Mouse (Mus musculus) layer of hippocampus, adult 9-11 months (tissue): ENCODE results near the gene Xpnpep3.

Experiments used
- DNase-seq: peaks from one replicate; pipeline ENCODE4 v3.0.0; 2022

The Xpnpep3 gene

DNA sequence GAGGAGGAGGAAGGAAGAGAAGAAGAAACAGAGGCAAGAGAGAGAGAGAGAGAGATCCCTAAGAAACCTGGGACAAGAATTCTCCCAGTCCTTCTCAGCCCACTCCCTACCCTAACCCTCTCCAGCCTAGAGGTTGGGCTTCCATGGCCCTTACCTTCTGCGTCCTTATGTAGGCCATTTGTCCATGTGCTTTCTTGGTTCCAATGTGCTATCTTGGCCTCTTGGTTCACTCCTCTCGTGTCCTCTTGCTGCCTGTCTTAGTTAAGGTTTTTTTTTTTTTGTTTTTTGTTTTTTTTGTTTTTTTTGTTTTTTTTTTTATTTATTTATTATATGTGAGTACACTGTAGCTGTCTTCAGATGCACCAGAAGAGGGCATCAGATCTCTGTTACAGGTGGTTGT lies 83.0 kb downstream of the Xpnpep3 start:
- no peak for DNase-seq

- no peak for DNase-seq
Observed at GRCm38 (mm10) chr15:81483691-81484090, 83.8 kb downstream of the Xpnpep3 start.

DNA sequence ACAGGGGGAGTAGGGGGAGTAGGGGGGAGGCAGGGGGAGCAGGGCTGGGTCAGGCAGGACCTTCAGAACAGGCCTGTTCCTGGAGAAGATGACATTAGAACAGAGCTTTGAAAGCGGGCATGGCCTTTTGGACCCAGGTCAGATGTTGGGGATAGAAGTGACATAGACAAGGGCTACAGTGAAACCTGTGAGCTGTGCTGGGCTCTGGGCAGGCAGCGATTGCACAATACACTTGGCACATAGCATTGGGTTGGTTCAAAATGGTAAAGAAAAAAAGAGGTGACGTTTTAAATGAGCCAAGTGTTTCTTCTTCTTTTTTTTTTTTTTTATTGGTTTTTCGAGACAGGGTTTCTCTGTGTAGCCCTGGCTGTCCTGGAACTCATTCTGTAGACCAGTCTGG lies 85.5 kb downstream of the Xpnpep3 start:
- DNase-seq: no peak

DNA sequence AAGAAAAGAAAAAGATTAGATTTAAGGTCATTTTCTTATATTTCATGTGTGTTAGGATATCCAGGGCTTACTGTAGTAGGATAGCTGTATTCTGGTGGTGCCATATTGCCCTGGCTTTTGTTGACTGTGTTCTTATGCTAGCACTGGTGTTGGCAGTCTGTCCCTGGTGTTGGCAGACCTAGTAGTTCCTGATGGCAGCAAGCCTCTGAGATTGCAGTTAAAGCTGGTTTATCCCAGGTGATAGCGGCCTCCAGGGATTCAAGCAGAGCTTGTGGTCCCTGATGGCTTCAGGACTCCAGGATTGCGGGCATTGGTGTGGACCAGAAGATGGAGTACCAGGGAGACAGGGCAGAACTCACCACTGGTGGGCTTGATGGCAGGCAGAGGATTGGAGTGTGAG lies 103.5 kb downstream of the Xpnpep3 start:
- no peak for DNase-seq

DNA sequence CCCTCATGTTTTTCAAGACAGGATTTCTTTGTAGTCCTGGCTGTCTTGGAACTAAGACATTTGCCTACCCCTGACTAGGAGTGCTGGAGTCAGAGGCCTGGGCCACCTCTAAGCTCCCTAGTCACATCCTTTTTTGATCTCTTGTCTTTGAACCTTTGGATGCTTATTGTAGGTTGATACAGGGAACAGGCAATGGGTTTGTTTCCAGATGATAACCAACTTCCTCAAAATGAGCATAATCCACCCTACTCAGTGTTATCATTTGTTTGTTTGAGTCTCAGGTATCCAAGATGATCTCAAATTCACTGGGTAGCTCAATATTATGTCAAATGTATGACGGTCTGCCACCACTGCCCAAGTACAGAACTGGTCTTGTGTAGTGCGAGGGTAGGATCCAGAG lies 104.1 kb downstream of the Xpnpep3 start:
- no peak for DNase-seq
